Mouse (Mus musculus) heart, postnatal 25 days (tissue): Measurements from ENCODE around the gene Gm4792. TPM values are rescaled to one million over a fixed set of nuclear protein-coding genes. Genes with fewer than 3 reads are reported as not detected.

ENCODE experiments used
- DNase-seq: peaks from one replicate; pipeline ENCODE4 v3.0.0; 2022; ENCODE audit warnings: low spot score
- intact Hi-C: fragments of 180-260 bp; cut with DNase I; formaldehyde crosslinking; loops from one replicate; pipeline ENCODE4 v1.15.1; 2025
- total RNA-seq, 2 experiments: library from RNA; stranded (reverse); gene quantifications; 2 replicates each; pipeline ENCODE4 v1.2.3; 2021

Gm4792 gene
- total RNA-seq, 2 experiments from 2014 or later = not detected

DNA sequence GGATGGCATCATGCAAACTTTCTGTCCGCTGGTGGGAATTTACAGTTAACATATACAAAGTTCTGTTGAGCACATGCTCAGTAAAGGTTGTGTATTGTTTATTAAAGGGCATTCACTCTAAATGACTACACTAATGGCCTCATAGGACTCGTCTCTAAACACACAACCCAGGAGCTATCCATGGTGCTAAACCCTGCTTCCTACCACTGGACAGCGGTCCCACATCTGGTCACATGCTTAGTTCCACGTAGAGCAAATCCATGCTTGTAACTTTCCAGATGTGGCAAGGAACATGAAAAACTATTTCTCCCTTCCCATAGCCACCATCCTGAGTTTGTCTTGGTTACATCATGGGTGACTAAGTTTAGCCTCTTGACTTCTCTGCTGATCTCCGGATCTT is 7.0 kb upstream of the Gm4792 start:
- DNase-seq = no peak
- intact Hi-C loops = no loop called here

DNA sequence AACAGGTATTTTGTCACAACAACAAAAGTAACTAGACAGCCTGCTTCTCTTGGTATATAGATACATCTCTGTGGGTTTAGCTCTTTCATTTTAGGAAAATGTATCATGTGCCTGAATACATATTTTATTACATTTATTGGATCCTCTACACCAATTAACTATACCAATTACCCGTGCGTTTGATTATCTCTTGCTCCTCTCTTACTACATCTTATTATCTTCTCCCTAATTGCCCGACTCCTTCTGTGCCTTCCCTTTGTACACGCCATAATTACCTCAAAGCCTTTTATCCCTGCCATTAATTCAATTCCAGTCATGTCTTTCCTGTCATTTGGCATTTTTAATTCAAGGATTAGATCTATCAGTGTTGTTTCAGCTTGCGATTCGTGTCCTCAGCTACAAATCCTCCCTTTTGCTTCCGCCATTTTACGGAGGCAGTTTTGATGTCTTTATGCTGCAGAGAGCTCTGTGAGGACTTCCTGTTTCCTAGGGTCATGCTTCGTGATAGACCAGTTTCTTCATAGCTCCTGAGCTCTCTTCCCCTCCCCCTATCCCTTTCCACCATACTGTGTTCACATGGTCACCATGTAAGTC is 5.7 kb upstream of the Gm4792 start:
- intact Hi-C loops = no loop called here
- no peak for DNase-seq

DNA sequence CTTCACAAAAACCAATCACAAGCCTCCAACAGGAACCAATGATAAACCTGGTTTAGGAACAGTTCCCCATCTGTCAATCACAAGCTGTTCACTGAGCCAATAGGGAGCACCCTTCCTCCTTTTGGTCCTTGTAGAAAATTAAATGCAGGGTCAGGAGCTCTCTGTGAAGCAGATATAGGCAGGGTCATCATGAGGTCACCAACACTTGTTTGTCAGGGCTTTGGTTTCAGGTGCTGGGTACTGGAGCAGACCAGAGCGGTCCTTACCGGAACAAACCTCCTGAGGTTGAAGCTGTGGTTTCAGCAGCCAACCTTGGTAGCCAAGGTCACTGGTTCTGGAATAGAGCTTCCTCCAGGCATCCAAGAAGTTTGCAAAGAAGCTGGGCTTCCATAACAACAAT is 798 bp upstream of the Gm4792 start:
- no peak for DNase-seq
- intact Hi-C loops = no loop called here

DNA sequence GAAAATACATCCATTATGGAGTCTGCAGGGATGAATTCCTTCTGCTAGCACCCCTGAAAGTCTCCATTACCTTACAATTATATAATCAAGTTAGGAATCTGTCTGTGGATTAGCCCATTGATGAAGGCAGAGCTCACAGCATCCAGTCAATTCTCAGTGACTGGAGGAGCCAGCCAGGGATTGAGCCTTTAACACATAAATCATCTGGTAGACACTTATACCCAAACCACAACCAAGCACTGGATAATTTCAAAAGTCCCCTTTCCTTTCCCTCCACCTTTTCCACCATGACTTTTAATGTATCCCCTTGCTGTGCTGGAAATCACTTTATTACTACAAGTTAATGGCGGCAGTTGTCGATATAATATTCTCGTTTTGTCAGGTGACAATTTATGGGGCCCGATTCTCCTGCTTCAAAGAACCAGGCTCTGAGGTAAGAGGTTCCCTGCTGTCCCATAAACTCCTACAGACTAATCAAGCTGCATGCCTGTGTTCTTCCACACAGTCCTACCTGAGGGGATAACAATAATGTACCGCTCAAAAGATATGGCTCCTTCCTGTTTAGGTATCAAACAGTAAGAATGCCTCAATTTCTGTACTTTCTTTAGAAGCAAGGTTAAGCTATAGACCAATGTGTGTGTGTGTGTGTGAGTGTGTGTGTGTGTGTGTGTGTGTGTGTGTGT is 2.4 kb downstream of the Gm4792 start:
- no peak for DNase-seq
- intact Hi-C loops = no loop called here

DNA sequence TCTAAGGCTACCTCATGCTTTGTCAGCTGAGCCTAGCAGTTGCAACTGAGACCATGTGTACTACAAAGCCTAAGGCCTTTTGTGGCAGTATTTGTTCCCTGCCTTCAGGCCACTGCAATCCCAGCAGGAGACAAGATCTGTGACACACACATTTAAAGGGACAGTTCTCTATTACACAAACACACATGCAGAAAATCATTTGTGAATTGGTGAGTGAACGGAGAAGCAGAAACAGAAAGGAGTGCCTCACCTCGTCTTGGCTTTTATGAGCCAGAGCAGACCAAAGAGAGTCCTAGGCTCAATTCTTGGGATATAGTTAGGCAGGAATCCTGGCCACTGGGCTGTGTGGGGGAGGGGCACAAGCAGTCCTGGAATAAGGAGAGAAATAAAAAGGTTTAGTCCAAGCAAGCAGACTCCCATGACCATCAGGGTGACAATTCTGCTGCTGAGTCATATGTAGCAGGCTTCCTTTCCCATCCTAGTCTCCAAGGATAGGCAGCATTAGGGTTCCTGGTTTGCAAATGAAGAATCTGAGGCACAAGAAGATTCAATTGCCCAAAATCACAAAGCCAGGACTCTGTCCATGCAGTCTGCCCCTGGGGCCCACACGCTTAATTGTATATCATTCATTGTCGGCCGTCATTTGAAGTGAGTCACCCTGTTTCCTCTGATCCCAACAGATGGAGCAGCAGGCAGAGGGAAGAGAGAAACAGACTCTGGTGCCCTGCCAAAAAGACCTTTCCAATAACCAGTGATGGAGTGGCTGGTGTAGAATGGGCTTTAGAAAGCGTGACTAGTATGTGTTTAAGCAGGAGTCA is 3.4 kb downstream of the Gm4792 start:
- no peak for DNase-seq
- intact Hi-C loops = no loop called here

DNA sequence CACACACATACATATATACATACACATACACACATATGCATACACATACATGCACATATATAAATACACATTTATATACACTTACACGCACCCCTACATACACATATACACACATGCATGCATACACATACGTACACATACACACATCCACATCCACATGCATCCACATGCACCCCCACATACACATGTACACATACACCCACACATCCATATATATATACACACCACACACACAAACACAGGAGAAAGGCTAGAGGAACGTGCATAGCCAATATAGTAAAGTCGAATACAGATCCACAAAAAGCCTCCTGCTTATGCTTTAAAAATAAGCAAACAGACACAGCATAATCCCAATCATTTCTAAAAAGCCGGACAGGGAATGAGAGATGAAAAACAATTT is 4.1 kb downstream of the Gm4792 start:
- intact Hi-C loops = no loop called here

DNA sequence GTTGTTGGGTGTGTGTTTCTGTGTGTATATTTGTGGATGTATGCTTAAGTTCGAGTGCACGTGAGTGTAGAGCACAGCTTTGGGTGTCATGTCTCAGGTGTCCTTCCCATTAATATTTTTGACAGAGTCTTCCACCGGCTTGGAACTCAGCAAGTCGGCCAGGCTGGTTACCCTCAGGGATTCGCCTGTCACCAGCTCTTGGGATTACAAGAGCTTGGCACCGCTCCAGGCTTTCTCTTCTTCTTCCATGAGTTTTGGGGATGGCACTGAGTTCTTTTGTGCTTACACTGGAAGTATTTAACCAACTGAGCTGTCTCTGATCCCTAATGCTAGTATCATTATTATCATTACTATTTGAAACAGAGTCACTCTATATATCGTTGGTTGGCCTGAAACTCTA is 15.7 kb downstream of the Gm4792 start:
- intact Hi-C loops = no loop called here
- DNase-seq = no peak

More for the DNA sequence above, 4.1 kb downstream of the Gm4792 start:
- no peak for DNase-seq

DNA sequence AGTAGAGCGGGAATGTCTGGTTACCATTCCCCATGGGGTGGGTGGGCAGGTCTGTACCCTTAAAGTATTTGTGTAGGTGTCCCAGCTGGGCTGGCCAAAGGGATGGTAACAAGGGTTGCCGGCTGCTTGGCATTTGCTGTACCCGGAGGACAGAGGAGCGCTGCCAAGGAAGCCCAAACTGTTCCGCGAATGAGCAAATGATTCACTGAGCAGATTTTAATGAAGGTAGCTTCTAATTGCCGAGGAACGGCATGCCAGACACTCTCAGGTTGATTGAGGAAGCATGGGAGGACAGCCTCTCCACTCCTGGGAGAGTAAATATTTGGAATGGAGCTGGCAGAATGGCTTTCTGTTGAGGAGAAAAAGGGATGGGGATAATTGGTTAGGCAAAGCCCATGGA is 16.3 kb downstream of the Gm4792 start:
- intact Hi-C loops = no loop called here
- no peak for DNase-seq

DNA sequence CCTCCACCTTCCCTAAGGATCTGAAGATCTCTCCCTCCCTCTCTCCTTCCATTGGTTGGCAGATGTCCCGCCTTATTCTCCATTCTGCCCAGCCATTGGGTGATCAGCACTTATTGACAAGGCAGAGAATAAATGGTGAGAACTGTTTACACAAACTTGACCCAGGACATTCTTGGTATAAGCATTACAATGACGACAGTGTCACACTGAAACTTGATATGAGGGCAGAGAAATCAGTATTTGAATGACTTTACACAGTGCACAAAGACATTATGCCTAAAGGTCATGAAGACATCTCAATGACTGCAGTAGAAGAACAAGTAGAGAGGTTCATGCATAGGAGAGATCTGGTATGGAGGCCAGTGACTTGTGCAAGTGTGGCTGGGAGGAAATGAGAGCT is 22.0 kb downstream of the Gm4792 start:
- intact Hi-C loops = no loop called here

DNA sequence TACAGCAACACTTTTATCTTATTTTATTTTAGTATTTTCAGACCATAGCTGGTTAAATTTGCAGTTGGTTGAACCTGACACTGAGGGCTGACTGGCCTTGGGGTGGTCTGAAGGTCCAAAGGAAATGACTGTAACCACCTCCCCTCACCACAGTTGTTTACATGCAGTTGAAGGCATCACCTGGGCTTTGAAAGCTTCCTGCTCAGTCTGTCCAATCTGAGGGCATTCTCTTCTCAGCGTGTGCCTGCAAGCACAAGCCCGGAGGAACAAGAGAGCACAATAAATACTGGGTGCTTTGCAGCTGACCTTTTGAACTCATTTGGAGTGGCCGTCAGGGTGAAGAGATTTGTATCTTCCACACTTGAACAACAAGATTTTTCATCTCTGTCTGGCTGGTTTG is 23.2 kb downstream of the Gm4792 start:
- DNase-seq = no peak
- intact Hi-C loops = no loop called here

More for the DNA sequence above, 22.0 kb downstream of the Gm4792 start:
- DNase-seq = no peak

DNA sequence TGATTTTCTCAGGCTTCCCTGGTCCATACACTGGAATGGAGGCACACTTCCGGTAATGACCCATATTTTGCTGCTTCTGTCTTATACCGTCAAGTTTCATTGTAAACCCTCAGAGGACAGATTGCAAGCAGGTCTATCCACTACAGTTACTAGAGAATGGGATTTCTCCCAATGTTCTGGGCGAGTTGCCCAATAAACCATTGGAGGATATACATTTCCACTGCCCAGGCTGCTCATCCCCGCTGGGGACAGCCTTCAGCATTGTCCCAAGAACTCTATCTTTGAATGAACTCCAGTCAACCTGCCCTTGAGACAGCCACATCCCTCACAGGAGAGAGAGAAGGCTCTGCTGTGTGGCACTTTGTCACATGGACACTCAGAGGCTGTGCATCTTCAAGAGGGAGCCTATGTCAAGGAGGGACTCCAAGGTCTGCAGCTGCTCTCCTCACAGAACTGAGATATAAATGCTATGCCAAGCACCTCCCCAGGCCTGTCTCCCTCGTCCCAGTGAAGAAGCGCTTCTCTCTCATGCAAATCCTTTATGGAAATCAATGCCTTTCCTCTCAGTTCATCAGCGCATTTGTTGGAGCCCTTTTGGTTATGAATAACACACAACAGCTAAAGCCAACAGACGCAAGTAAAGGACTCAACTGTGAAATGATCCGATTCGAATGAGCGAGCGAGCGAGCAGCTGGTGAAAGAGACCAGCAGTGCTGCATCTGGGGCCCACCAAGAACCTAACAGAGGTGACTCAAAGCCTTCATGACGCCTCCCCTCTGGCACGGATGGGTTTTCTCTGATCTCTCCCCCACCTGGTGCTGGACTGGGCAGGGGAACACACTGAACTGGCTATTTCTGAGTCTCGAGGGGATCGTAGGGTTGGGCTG is 32.6 kb downstream of the Gm4792 start:
- DNase-seq = no peak
- intact Hi-C loops = no loop called here

DNA sequence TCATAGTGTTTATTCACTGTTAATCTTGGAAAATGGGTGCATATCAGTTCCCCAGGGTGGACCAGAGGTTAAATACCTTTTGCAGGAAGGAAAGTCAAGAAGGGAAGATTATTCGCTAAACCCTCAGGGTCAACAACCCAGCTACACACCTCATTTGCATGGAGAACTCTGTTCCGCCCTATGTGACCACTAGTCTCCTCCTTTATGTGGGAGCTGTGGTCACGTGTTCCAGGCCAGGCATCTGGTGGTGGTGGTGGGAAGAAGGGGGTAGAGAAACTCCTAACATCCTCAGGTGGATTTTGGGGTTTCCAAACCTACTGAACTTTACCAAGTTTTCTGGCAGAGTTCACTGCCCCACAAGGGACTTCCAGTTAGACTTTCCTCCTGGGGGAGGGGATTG is 35.3 kb downstream of the Gm4792 start:
- no peak for DNase-seq
- intact Hi-C loops = no loop called here

DNA sequence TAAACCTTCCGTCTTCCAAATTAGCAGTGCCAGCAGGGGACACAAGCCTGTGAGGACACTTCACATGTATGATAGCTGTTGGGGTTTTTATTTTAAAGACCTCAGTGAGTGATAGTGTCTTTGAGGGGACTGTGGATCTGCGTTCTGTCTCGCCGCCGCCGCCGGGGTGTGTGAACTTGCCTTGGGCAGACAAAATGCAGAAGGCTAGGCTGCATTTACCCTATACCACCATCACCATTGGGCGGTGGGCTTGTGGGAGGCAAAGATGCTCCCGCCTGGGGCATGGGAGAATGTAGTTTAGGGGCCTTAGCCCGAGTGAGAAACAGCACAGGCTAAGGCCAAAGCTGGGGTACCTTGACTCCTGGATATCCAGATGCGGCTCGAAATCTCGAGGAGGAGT is 35.9 kb downstream of the Gm4792 start:
- intact Hi-C loops = no loop called here

DNA sequence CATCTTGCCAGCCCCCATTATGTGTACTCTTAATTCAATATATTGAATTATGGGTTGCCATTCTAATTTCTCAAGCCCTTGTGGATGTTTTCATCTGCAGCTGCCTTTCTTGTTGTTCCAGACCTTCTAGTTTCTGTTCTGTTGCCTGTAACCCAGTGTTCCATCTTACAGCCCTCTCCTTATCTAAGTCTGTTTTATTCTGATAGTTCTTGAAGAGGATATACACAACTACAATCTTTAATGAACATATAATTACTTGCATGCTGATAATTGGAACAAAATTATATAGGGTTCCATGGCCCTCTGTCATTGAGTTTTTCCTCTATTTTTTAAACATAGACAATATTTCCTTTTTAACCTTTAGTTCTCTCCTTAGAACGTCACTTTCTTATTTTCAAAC is 38.0 kb downstream of the Gm4792 start:
- intact Hi-C loops = no loop called here
- no peak for DNase-seq

More for the DNA sequence above, 35.9 kb downstream of the Gm4792 start:
- DNase-seq = no peak

DNA sequence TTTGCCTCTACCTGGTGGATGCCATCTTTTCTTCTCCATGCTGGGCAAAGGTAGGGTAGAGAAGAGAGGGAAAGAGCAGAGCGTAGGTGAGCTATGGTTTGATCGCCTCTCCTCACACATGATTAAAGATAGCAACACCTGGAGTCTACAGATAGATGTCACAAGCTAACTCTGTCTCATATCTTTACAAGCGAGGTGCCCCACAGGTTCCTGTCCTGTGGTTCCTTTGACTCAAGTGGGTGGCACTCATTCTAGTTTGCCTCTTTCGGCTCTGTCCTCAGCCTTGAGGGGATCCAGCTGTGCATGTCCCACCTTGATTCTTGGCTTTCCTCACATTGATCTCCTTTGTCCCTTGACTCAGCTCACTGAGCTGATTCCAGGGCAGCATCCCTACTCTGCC is 42.0 kb downstream of the Gm4792 start:
- no peak for DNase-seq
- intact Hi-C loops = no loop called here

DNA sequence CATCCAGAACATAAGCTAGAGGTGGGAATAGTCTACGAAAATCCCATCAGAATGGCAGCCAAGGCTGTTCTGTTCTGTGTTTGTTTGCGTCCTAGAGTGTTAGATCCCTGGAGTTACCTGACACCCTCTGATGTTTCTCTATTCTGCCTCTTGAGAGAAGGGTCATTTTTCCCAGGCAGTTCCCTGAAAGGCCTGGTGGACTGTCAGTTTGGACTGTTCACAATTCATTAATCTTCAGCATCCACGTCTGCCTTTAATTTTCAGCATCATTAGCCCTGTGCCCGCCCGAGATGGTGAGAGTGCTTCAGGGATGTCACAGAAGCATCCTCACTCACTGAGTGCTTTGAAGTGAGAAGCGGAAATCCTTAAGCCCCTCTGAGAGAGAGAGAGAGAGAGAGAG is 42.8 kb downstream of the Gm4792 start:
- intact Hi-C loops = no loop called here
- DNase-seq = no peak

DNA sequence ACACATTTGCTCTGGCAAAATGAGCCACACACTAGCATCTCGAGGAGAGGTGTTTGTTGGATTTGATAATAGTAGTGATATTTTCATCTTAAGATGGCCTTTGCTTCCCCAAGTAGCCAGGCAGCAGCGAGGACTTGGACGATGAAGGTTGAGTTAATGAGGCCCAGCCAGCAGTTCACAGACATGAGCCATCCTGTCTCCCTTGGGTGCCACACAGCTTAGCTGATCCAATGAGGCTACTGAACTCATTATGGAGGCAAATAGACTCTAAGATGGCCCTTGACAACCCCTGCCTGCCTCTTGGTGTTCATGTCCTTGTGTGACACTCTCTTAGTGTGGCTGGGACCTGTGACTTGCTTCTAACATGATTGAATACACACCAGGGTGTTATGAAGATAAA is 43.7 kb downstream of the Gm4792 start:
- DNase-seq = no peak
- intact Hi-C loops = no loop called here

DNA sequence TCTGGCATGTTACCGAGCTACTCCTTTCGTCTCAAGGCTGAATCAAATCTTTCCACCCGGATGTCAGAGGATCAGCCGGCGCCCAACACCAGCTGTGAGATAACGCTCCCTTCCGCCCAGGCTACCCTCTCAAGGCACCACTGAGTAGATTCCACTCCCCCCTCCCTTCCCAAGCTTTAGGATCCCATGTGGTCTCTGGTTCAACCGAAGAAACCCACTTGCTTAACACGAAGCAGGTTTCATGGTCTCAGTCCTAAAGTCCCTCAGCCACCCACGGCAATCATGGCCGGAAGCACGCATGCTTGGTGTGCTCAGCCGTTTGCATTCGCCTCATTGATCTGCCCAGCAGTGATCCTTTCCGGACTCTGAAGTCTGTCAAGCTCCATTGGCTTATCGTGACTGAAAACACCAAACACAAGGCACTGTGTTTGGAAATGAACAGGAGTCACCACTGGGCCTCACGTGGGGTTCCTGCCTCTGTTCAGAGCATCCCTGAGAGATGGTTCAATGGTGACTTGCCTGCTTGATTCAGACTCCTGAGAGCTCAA is 45.2 kb downstream of the Gm4792 start:
- intact Hi-C loops = no loop called here
- no peak for DNase-seq

DNA sequence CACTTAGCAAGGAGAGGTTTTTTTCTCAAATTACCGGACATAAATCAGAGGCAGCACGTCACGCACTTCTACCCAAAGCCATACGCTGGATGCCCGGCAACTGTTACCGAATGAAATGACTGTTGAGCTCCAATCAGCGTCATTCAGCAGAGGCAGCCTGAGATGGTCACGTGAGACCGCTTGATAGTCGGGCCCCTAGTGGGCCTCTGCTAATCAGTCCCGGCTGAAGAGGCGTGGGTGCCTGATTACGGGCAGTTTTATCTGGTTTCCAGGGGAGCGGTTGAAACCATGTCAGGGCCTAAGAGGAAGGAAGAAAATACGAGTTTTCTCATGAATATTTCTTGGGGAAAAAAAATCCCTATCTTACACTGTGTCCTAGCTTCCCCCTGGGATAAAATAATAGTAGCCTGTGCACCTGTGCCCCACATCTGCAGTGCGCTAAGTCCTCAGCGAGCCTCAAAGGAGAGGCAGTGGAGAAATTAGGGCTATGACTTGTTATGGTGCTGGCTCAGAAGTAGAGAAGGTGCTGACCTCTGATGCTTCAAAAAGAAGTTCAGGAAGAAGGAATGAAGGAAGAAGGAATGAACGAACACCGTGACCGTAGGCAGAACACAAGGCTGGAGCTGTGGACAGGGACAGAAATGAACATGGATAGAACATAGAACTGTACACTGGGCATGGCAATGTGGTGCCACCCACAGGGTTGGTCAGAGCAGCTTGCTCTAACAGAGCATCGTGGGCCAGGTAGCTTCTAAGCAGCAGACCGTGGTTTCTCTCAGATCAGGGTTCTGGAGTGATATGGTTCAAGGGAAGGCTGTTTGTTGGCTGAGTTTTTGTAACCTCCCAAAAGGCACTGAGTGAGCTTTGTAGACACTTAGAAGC is 48.7 kb downstream of the Gm4792 start:
- no peak for DNase-seq
- intact Hi-C loops = no loop called here
